ENCODE assay signal across 13 mouse cellular contexts in genomic region chr9:101291676-101292660, GRCm38 (mm10). TPM values are rescaled to one million over a fixed set of nuclear protein-coding genes. Genes with fewer than 3 reads are reported as not detected.
DNase-seq lines count a peak whose midpoint lies in the region; ATAC-seq and TF ChIP-seq lines count a peak whose summit lies in the region.
"Had no signal": no experiment of that assay in that cellular context is flagged by ENCODE, and none has a peak within 500 bp of the region (broad histone marks: within the 10 kb centered on the region; RNA-seq: fewer than 3 reads in every experiment).

No protein-coding gene starts in this region.

- ATAC-seq in midbrain, postnatal 0 days (ENCODE audit: low FRiP score): no peak
- ATAC-seq in midbrain, embryonic 11.5 days (ENCODE audit: low FRiP score): no peak
- ATAC-seq in embryonic facial prominence, embryonic 14.5 days (ENCODE audit: low read depth): no peak

- no peak overlapping the region for H3K4me2 ChIP-seq in midbrain, postnatal 0 days (ENCODE audit: low read depth, low read length, poor library complexity, severe bottlenecking)
- no peak overlapping the region for H3K4me2 ChIP-seq in midbrain, embryonic 11.5 days
- no peak overlapping the region for H3K4me2 ChIP-seq in embryonic facial prominence, embryonic 14.5 days (ENCODE audit: low read depth, low read length)
- H3K4me2 ChIP-seq: embryonic facial prominence, embryonic 15.5 days had no signal

- TF ChIP-seq CTCF in midbrain, postnatal 0 days (IDR thresholded peaks at IDR 0.05): no peak

- peak; percentile 93 for DNase-seq in heart, adult 11 months
- DNase-seq in heart, postnatal 25 days (ENCODE audit: low spot score): no peak
- peak; percentile 69 for DNase-seq in midbrain, postnatal 0 days (ENCODE audit: low spot score)
- DNase-seq in midbrain, embryonic 11.5 days (ENCODE audit: low spot score, missing footprints): no peak
- DNase-seq in embryonic facial prominence, embryonic 14.5 days (ENCODE audit: low spot score): peak; percentile 57
- no peak for DNase-seq in frontal cortex, postnatal 10 days (ENCODE audit: low spot score in 2 of 2)
- DNase-seq in thymus, postnatal 36 days: no peak
- no peak for DNase-seq in urinary bladder, adult 2 months (ENCODE audit: low spot score)
- DNase-seq: gastrocnemius, postnatal 25 days; spleen, adult 18-20 months; thymus, adult 2 months had no signal

- intact Hi-C loops in heart, postnatal 25 days (cut with DNase I): no loop called here

- H3K9ac ChIP-seq in midbrain, postnatal 0 days (replicated peaks; ENCODE audit: low read length, poor library complexity, severe bottlenecking): no peak overlapping the region
- H3K9ac ChIP-seq in midbrain, embryonic 11.5 days (ENCODE audit: low read length): no peak overlapping the region
- H3K9ac ChIP-seq in embryonic facial prominence, embryonic 14.5 days (ENCODE audit: low read depth, low read length): no peak overlapping the region
- H3K9ac ChIP-seq: embryonic facial prominence, embryonic 15.5 days had no signal

- H3K4me1 ChIP-seq in midbrain, postnatal 0 days (ENCODE audit: insufficient read depth, low read length): no peaks in the 10 kb centered on the region
- no peaks in the 10 kb centered on the region for H3K4me1 ChIP-seq in midbrain, embryonic 11.5 days (ENCODE audit: control insufficient read depth, insufficient read depth, low read length)
- no peaks in the 10 kb centered on the region for H3K4me1 ChIP-seq in embryonic facial prominence, embryonic 14.5 days (ENCODE audit: control insufficient read depth, insufficient read depth, low read length)
- H3K4me1 ChIP-seq: embryonic facial prominence, embryonic 15.5 days had no signal

- H3K27ac ChIP-seq in midbrain, postnatal 0 days (ENCODE audit: low read depth, low read length): no peak overlapping the region
- no peak overlapping the region for H3K27ac ChIP-seq in midbrain, embryonic 11.5 days (ENCODE audit: low read depth, low read length)
- no peak overlapping the region for H3K27ac ChIP-seq in embryonic facial prominence, embryonic 14.5 days (replicated peaks; ENCODE audit: low read depth, low read length)
- H3K27ac ChIP-seq: embryonic facial prominence, embryonic 15.5 days had no signal

- WGBS in midbrain, postnatal 0 days: 73% methylated on average over 19 of the region's 19 CpGs
- 90% methylated on average over 19 of the region's 19 CpGs for WGBS in midbrain, embryonic 11.5 days
- WGBS in embryonic facial prominence, embryonic 14.5 days: 78% methylated on average over 19 of the region's 19 CpGs

- H3K4me3 ChIP-seq in midbrain, postnatal 0 days (ENCODE audit: low read depth, low read length): no peak overlapping the region
- H3K4me3 ChIP-seq in midbrain, embryonic 11.5 days (ENCODE audit: low read depth, low read length): no peak overlapping the region
- no peak overlapping the region for H3K4me3 ChIP-seq in embryonic facial prominence, embryonic 14.5 days (ENCODE audit: low read depth, low read length)
- H3K4me3 ChIP-seq: embryonic facial prominence, embryonic 15.5 days had no signal

- no peaks in the 10 kb centered on the region for H3K36me3 ChIP-seq in midbrain, postnatal 0 days (ENCODE audit: insufficient read depth, low read length)
- no peaks in the 10 kb centered on the region for H3K36me3 ChIP-seq in midbrain, embryonic 11.5 days (ENCODE audit: control insufficient read depth, insufficient read depth, low read length)
- no peaks in the 10 kb centered on the region for H3K36me3 ChIP-seq in embryonic facial prominence, embryonic 14.5 days (ENCODE audit: control insufficient read depth, insufficient read depth, low read length)
- H3K36me3 ChIP-seq: embryonic facial prominence, embryonic 15.5 days had no signal

- no peaks in the 10 kb centered on the region for H3K27me3 ChIP-seq in midbrain, postnatal 0 days (ENCODE audit: insufficient read depth, low read length)
- H3K27me3 ChIP-seq in midbrain, embryonic 11.5 days (ENCODE audit: control insufficient read depth, insufficient read depth, low read length): no peaks in the 10 kb centered on the region
- H3K27me3 ChIP-seq in embryonic facial prominence, embryonic 14.5 days (replicated peaks; ENCODE audit: control insufficient read depth, insufficient read depth, low read length): no peaks in the 10 kb centered on the region
- H3K27me3 ChIP-seq: CH12.LX; embryonic facial prominence, embryonic 15.5 days had no signal

- H3K9me3 ChIP-seq in midbrain, postnatal 0 days (ENCODE audit: low read length): no peaks in the 10 kb centered on the region
- H3K9me3 ChIP-seq in midbrain, embryonic 11.5 days (ENCODE audit: control insufficient read depth, low read length): no peaks in the 10 kb centered on the region
- H3K9me3 ChIP-seq in embryonic facial prominence, embryonic 14.5 days (ENCODE audit: control insufficient read depth, low read length): no peaks in the 10 kb centered on the region
- H3K9me3 ChIP-seq: embryonic facial prominence, embryonic 15.5 days had no signal

RNA-seq across cellular contexts. Expression of gene Ppp2r3a, which starts 40.4 kb away (rescaled TPM):
- 100 to 1,000 TPM; 229 to 237 TPM for total RNA-seq in heart, postnatal 25 days (2021)
- total RNA-seq in midbrain, postnatal 0 days (2014; rRNA removed): 37.9 and 43.0 TPM in 2 replicates
- 16.0 and 18.6 TPM in 2 replicates for polyA plus RNA-seq in midbrain, postnatal 0 days (2015; fragmentation: Nextera tagmentation; extraction: Ambion mirVana)
- polyA plus RNA-seq in midbrain, embryonic 11.5 days (2014; fragmentation: Nextera tagmentation; extraction: Ambion mirVana): 14.6 and 15.7 TPM in 2 replicates
- 25.3 and 29.8 TPM in 2 replicates for polyA plus RNA-seq in embryonic facial prominence, embryonic 14.5 days (2014; fragmentation: Nextera tagmentation; extraction: Ambion mirVana)
- polyA plus RNA-seq in urinary bladder, adult 2 months (2012; rRNA removed): 18.9 and 23.8 TPM in 2 replicates

Comparison
In these comparisons a context has a peak if more than half of its experiments do, and no peak if none do; other contexts are left out.
1. DNase-seq: peak in heart, adult 11 months (single experiment), midbrain, postnatal 0 days (single experiment) and embryonic facial prominence, embryonic 14.5 days (single experiment); none in heart, postnatal 25 days (single experiment), midbrain, embryonic 11.5 days (single experiment), frontal cortex, postnatal 10 days (0 of 2), thymus, postnatal 36 days (0 of 2) and urinary bladder, adult 2 months (single experiment).